Mouse (Mus musculus): ENCODE measurements around the gene Cdt1.

Cdt1 gene

GRCm38 (mm10) chr8:122550234-122550994 lies 17.4 kb upstream of the Cdt1 start:
- WGBS: 6% methylated on average over 52 of the region's 52 CpGs

DNA sequence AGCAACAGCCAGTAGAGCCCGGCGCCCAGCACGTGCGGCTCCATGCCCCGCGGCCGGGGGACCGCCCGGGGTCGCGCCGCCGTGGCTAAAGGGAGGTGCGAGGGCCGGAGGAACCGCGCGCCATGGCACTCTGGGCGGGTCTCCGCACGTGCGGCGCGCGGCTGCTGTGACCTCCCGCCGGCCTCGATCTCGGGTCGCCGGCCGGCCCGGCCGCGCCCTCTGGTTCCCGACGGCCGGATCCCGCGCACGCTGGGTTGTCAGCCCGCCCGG lies 16.9 kb upstream of the Cdt1 start:
- under 1% methylated on average over 40 of the region's 43 CpGs for WGBS

DNA sequence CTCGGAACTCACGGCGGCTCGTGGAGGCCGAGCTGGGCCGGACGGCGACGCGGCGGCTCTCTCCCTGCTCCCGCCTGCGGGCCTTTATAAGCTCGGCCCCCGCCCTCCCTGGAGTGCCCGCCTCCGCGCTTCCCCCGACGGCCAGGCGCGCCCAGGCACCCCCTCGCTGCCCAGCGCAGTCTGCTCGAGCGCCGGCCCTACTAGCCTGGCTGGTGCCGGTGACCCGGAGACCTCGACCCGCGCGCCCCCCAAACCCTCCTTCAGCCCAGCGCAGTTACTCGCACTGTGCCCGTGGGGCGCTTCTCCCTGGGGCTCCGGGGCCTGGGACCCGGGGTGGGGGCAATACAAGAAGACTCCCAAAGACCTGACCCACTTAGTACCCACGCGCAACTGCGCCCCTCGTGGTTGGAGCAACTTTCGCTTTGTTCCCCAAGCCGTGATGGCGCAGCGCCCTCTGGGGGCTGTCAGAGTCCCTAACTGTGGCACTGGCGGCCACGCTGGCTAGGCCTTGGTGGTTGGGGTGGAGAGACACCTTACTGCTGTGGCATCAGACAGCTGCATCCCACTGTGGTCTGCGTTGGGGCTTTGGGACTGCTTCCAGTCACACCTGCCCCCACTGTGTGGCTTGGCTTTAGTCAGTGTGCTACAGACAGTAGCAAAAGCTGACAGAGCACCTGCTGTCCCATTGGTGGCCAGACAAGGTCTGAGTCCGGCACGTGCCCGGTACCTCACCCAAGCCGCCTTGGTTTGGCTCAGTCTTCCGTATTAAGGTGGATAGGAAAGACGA lies 16.4 kb upstream of the Cdt1 start, which contains the start of gene Piezo1:
Gene Piezo1, minus strand, starts transcription at position 65 of the 787 bp plus-strand sequence.
- 11% methylated on average over 56 of the region's 56 CpGs for WGBS

DNA sequence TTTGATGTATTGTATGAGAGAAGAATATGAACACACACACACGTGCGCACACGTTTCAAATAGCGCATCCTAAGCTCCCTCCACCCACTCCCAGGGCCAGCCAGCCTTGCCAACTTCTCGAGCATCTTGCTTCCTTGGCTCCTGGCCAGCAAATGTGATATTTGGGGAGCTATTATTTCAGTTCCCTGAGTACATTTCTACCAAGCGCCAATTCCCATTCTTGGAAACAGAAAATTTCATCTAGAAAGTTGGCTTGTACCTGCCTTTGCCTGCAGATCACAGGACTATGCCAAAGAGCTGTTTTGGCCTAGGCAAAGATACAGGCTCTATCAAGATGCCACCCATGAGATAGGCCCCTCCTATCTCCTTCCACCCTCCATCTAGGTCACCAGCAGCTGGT lies 13.0 kb upstream of the Cdt1 start:
- 37% methylated on average over 6 of the region's 6 CpGs for WGBS

DNA sequence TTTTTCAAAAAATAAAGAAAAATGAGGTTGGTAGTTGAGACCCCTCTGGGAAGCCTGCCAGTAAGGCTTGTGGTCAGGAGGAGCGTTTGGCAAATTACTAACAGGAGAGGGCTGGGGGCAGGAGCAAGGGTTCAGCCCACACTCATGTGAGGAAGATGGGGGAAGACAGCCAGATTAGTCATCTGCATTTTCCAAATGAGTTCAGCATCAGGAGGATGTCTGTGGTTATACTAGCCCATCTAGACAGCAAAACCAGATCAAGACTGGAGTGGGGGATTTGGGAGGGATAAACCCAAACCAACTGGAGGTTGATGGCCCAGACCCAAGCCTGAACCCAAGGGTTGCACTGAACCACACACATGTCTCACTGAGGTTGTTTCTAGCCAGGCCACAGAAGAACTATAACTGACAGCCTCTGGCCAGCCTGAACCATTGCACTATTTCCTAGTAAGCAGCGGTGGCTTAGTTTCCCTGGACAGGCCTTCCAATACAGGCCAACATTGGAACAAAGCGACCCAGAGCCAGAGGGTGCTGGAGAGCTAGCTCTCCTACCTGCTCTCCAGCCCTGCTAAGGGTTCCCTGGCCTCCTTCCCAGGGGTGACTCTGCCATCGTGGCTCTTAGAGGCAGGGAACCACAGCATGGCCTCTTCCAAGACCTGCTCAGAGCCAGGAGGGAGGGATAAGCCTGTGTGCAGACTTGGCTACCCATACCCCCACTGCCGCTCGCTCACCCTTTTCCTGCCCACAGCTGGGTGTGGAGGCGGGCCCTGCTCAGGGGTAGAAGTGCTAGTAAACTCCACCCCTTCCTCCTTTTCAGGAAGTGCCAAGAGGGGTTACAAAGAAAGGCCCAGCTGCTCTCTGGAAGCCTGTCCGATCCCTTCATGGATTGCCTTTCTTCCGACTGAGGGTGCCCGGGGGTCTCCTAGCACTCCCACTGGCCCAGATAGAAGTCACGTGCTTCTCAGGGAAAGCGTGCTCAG lies 11.5 kb upstream of the Cdt1 start:
- 63% methylated on average over 12 of the region's 12 CpGs for WGBS

DNA sequence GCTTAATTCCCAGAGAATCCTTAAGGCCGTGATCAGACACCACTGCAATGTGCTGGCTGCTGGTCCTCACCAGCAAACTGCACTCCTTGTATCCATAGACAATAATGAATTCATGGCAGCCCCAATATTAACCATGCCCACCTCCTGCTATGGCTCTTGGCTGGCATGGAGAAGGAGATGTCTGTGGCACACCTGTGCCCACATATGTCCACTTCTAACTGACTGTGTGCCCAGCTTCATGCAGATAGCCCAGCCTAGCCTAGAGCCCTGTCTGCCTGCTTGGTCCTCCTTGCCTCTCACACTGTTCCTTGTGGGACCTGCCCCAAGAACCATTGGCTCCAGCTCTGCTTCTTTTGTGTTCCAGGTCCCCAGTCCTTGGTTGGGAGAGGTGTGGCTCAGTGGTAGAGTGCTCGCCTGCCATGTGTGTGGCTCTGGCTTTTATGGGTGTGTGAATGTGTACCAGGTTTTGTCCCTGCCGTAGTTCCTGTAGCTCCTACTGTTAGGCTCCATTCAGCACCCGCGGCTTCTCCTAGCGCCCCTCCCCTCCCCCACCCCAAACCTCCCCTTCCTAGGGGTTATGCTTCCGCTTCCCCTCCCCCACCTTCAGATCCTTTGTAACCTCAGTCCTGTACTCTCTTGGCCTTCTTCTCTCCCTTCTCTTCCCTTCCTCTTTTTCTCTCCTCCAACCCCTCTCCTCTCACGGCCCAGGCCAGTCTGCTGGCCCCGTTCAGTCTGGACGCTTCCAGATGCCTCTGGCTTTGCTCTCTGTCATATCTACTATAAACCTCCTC lies 10.4 kb upstream of the Cdt1 start:
- WGBS: 61% methylated on average over 10 of the region's 10 CpGs

GRCm38 (mm10) chr8:122558671-122559349 lies 9.0 kb upstream of the Cdt1 start:
- 29% methylated on average over 12 of the region's 12 CpGs for WGBS

DNA sequence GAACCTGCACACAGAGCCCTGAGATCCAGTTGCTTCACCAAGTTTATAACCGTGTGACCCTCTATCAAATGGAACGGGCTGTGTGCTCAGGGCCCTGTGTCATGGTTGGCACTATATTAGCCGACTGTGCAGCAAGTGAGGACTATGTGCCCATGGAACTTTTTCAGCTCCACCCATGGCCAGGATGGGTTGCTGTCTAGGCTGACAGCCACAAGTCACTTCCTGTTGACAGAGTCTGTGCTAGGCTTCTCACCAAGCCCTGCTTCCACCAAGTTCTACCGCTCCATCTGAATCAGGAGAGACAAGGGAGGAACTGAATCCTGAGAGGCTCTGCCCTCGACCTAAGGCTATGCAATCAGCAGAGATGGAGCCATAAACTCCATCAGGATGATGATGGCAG lies 6.6 kb upstream of the Cdt1 start:
- WGBS: 78% methylated on average over 5 of the region's 5 CpGs

DNA sequence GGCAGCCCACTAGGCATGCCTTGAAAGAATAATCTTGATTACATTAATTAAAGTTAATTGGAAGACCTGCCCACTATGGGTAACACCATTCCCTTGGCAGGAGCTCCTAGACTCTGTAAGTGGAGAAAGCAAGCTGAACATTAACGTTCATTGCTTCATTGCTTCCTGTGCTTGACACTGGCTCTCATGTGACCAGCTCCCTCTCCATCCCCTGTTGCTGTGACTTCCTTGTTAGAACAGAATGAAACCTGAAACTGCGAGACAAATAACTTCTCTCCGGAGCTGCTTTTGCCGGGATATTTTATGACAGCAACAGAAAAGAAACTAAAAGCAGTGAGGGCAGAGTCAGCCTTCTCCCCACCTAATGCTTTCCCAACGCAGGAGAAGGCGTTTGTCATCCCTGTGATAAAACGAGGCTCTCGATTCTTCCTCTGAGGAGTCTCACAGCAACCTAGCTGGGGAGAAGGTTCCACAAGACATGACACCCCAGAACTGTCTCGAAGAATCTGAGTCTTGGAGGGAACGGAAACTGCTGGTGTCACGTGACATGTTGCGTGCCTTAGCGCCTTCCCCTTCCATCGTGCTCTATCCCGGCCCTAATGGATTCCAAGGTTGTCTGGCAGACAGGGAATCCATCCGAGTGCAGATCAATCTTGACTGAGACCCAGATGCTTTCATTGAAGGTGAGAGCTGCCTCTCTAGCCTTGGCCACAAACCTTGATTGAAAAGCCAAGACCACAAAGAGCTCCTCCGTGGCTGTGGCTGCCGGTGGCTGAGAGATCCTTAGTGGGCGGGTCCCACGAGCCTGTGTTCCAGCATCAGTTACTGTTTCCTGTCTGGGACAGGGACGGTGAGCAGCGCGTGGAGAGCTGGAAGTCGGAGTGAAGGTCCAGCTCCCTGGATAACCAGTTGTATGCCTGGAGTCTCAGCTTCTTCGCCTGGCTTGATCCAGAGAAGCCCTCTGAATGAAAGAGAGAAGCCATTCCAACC lies 3.2 kb upstream of the Cdt1 start:
- 82% methylated on average over 25 of the region's 25 CpGs for WGBS

- 21% methylated on average over 6 of the region's 6 CpGs for WGBS
Observed at GRCm38 (mm10) chr8:122566766-122567165, 1.0 kb upstream of the Cdt1 start.

DNA sequence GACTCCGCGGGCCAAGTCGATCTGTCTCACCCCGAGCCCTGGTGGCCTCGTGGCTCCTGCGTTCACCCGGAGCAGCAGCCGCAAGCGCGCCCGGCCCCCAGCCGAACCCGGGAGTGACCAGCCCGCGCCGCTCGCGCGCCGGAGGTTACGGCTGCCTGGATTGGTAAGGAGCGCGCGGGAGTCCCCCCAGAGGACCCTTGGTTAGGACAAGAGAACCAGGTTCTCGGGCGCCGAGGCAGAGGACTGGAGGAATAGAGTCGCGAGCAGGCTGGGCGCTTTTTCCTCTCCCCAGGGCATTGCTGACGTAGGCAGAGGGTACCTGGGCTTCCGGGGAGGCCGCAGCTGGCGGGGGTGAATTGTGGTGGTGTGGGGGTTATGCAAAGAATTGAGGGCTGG lies 292 bp downstream of the Cdt1 start:
- WGBS: under 1% methylated on average over 34 of the region's 34 CpGs

DNA sequence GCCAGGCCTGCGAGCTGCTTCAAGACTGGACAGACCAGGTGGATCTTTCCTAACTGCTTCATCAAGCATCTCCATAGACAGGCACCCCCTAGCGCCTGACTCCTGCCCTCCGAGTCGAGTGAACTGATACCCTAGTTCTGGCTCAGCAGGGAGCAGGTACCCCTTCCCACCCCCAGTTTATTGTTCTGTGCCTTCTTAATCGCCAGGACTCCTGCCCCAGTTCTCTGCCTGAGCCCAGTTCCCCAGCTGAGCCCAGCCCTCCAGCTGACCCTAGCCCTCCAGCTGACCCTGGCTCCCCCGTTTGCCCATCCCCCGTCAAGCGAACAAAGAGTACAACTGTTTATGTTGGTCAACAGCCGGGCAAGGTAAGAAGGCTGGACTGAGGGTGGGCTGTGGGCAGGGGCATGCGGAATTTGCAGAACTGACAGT lies 1.1 kb downstream of the Cdt1 start:
- WGBS: 33% methylated on average over 10 of the region's 10 CpGs

DNA sequence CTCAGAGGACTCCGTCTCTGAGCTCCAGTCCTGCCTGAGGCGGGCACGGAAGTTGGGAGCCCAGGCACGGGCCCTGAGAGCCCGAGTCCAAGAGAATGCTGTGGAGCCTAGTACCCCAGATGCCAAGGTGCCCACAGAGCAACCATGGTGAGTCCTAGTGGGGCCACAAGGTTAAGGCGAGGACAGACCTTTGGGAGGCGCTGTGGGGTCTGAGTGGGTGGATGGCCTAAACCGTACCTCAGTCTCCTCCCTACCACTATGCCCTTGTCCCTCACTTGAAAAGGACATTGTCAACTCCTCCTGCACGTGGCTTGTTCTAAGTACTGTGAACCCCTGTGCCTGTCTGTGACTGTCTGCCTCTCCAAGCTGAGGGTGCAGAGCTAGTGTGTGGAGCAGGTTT lies 1.5 kb downstream of the Cdt1 start:
- WGBS: 79% methylated on average over 9 of the region's 9 CpGs

GRCm38 (mm10) chr8:122569996-122570395 lies 2.2 kb downstream of the Cdt1 start:
- 98% methylated on average over 16 of the region's 16 CpGs for WGBS

DNA sequence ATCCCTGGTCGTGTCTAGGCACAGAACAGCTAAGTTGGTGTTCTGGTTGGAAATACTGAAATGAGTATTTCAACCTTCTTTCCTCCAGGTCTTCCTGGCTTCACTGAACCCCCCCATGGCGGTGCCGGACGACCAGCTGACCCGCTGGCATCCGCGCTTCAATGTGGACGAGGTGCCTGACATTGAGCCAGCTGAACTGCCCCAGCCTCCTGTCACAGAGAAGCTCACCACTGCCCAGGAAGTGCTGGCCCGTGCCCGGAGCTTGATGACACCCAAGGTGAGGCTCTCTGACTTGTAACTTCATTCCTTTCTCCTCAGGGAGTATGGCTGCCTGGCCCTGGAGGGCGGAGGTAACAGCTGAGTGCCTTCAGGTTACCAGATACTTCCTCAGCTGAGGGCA lies 3.3 kb downstream of the Cdt1 start:
- WGBS: 95% methylated on average over 11 of the region's 11 CpGs

GRCm38 (mm10) chr8:122571750-122572267 lies 4.0 kb downstream of the Cdt1 start:
- 93% methylated on average over 17 of the region's 17 CpGs for WGBS

- WGBS: 81% methylated on average over 3 of the region's 3 CpGs
Observed at GRCm38 (mm10) chr8:122572751-122573150, 4.9 kb downstream of the Cdt1 start.

DNA sequence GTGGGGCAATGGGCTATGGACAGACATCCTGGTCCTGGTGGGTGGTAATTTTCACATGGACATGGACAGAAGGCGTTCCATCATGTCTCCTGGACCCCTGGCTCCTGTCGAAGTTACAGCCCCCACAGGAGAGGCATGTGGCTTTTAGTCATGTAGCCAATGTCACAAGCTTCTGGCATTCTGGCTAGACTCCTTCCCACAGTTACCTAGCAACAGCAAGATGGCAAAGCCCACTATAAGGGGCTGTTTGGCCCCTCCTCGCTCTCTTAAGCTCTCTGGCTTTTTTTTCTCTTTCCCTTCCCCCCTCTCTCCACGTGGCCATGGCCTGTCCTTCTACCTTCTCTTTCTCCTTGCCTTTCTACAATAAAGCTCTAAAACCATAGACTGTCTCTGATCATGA lies 5.4 kb downstream of the Cdt1 start:
- WGBS: 41% methylated on average over 4 of the region's 4 CpGs

GRCm38 (mm10) chr8:122573577-122573976 lies 5.8 kb downstream of the Cdt1 start:
- 53% methylated on average over 9 of the region's 9 CpGs for WGBS

Data from cerebral cortex, adult 2 months (tissue).